Mouse (Mus musculus): ENCODE measurements around the gene Foxj3.

DNA sequence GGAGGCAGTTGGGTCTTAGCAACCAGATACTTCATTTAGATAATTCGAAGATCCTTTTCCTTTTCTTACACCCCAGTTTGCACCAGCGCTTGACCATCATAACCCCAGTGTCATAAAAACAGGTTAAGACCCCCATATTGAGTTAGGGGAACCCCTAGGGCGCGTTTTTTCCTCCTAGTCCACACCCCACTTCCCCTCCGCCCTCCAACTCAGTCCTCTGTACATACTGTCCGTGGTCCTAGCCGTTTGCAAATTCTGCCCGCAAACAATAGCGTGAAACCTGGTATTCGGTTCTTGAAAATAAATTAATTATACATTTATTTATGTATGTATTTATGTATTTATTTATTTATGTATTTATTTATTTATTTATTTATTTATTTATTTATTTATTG is 43.9 kb upstream of the Foxj3 start:
- TF ChIP-seq E2F4 (IDR thresholded peaks at IDR 0.05; ENCODE audit: insufficient replicate concordance, low read depth, low read length) (no peak), POLR2A (IDR thresholded peaks at IDR 0.05; ENCODE audit: low read depth, low read length) (no peak), ZMIZ1 (IDR thresholded peaks at IDR 0.05; ENCODE audit: low read depth, low read length) (no peak)

Data from CH12.LX (cell line).